Mouse (Mus musculus) embryonic fibroblast, embryonic 13.5 days (primary cell): Measurements from ENCODE around the gene Dnajc22.

Source experiments
- CTCF ChIP-seq: IDR thresholded peaks from 2 replicates; pipeline ENCODE4 v1.5.1; 2011; ENCODE audit warnings: mild to moderate bottlenecking, control low read depth, low read length, moderate library complexity, borderline replicate concordance; ENCODE audit not compliant: insufficient read depth
- POLR2A ChIP-seq: IDR thresholded peaks from 2 replicates; pipeline ENCODE4 v1.6.1; 2011; ENCODE audit warnings: low read depth, mild to moderate bottlenecking, control low read depth, low read length, moderate library complexity

DNA sequence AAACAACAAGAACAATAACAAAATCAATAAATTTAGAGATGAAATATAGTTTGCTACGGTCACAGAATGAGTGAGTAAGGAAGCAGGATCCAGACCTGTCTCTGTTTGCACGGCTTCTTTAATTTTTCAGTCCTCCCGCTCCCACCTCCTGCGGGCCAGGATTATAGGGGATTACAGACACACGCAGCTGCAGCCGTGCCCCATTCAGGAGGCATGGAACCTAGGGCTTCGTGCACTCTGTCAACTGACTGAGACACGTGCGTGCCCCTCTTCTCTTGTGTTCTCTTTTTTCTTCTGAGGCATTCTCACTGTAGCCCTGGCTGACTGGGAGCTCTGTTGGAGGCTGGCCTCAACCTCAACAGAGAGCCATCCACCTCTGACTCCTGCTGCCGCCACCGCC is 36.5 kb downstream of the Dnajc22 start:
- TF ChIP-seq POLR2A (no peak), CTCF (no peak)
